Mouse (Mus musculus) embryonic facial prominence, embryonic 15.5 days (tissue): ENCODE data around the gene Gpatch1. TPM values are rescaled to one million over a fixed set of nuclear protein-coding genes. Genes with fewer than 3 reads are reported as not detected.

Source experiments
- ATAC-seq: fragments of 200-750 bp; cut with Nextera tagmentation; 2 replicates; pipeline ENCODE4 v1.8.0; 2017; ENCODE audit warnings: low read depth, moderate TSS enrichment; ENCODE audit not compliant: insufficient number of reproducible peaks, low FRiP score, low TSS enrichment
- H3K27ac ChIP-seq: fragments of 300-500 bp; sonication (generic); replicated peaks from 2 replicates; pipeline ENCODE4 v1.5.1; 2015; ENCODE audit warnings: mild to moderate bottlenecking, inconsistent platforms
- H3K27me3 ChIP-seq: fragments of 300-500 bp; sonication (generic); 2 replicates; pipeline ENCODE4 v1.6.1; 2015; ENCODE audit warnings: inconsistent platforms
- H3K36me3 ChIP-seq: fragments of 300-500 bp; sonication (generic); 2 replicates; pipeline ENCODE4 v1.6.1; 2015; ENCODE audit warnings: mild to moderate bottlenecking, inconsistent platforms
- H3K4me1 ChIP-seq: fragments of 300-500 bp; sonication (generic); 2 replicates; pipeline ENCODE4 v1.6.1; 2015; ENCODE audit warnings: inconsistent platforms
- H3K4me2 ChIP-seq: fragments of 300-500 bp; sonication (generic); replicated peaks from 2 replicates; pipeline ENCODE4 v1.6.1; 2015; ENCODE audit warnings: mild to moderate bottlenecking, inconsistent platforms
- H3K4me3 ChIP-seq: fragments of 300-500 bp; sonication (generic); replicated peaks from 2 replicates; pipeline ENCODE4 v1.5.1; 2015; ENCODE audit warnings: mild to moderate bottlenecking, inconsistent platforms
- H3K9ac ChIP-seq: fragments of 300-500 bp; sonication (generic); 2 replicates; pipeline ENCODE4 v1.6.1; 2015; ENCODE audit warnings: inconsistent platforms
- H3K9me3 ChIP-seq: fragments of 300-500 bp; sonication (generic); replicated peaks from 2 replicates; pipeline ENCODE4 v1.6.1; 2016; ENCODE audit warnings: inconsistent platforms
- WGBS: fragments of 180-500 bp; shearing (Covaris S2); methylation state at CpG from one replicate; pipeline ENCODE4 v1.1.7; 2015; 5-methylcytosine and 5-hydroxymethylcytosine counted together
- polyA plus RNA-seq: library from polyadenylated mRNA; unstranded; fragments of >200 nt; fragmentation: Nextera tagmentation; extraction: Ambion mirVana; gene quantifications from 2 replicates; pipeline ENCODE4 v1.2.1, GENCODE M21; 2015

The Gpatch1 gene
- polyA plus RNA-seq, 1 experiment from 2014 or later: 17.2 TPM

DNA sequence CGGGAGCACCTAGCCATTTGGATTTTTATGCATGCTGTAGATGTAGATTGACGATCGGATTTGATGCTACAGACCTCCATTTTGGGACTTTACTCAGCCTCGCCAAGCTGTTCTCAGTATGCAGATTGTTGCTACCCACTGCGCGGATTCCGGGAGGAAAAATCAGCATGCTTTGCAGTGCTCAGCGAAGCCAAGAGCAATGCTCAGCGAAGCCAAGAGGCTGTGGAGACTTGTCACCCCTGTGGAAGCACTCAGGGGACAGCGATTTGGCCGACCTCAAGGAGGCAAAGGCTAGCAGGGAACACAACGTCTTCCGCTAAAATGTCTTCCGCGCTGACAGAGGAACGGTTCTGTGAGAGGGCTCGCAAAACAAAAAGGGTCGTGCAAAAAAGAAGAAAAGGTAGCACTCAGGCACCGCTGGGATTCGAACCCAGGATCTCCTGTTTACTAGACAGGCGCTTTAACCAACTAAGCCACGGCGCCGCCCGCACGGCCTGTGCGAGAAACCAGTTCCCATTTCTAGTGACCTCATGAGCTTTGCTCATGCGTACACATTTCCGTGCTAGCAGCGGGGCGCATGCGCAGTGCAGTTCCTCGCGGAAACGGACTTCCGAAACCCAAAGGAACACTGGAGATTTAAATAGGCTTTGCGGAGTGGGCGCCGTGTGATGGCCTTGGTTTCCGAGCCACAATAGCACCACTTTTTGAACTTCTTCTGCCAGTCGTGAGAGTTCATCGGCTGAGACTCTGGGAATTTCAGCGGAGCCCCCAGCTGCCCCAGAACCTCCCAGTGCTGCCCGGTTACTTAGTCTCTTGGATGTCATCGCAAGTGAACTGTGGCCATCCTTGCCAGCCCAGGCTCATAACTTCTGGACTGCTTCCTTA, 83.6 kb downstream of the Gpatch1 start:
- H3K4me2 ChIP-seq: peak overlapping the region; percentile 56
- H3K36me3 ChIP-seq: no peaks in the 10 kb centered on the region
- peak overlapping the region; percentile 97 for H3K27ac ChIP-seq
- no peaks in the 10 kb centered on the region for H3K27me3 ChIP-seq
- 0 out of 2 replicates have a peak, but pooled peaks cover 8% of the 10 kb centered on the region for H3K9me3 ChIP-seq
- under 1% methylated on average over 45 of the region's 45 CpGs for WGBS
- peaks cover 8% of the 10 kb centered on the region for H3K4me1 ChIP-seq
- peak overlapping the region; percentile 55 for H3K9ac ChIP-seq
- ATAC-seq: peak; percentile 95
- peak overlapping the region; percentile 65 for H3K4me3 ChIP-seq

DNA sequence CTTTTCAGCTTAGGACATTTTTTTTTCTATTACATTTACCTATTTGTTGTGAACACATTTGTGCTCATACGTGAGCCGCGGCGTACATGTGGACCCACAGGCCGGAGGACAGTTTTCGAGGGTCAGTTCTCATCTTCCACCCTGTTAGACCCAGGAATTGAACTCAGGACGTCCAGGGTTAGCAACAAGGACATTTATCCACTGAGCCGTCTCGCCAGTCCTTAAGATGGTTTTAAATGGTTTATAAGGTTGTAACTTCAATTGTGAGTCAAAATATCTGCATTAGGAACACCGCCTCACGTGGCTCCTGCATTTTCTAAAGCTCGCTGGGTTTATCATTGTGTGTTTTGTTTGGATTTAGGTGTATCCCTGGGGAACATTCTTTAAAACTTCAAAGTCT, 84.4 kb downstream of the Gpatch1 start:
- peak overlapping the region; percentile 53 for H3K4me2 ChIP-seq
- 0 out of 2 replicates have a peak, but pooled peaks cover 8% of the 10 kb centered on the region for H3K9me3 ChIP-seq
- peak overlapping the region; percentile 97 for H3K27ac ChIP-seq
- peak overlapping the region; percentile 26; the same call in 1 of the 2 replicates for H3K9ac ChIP-seq
- no peak for ATAC-seq
- H3K4me3 ChIP-seq: peak overlapping the region; percentile 65
- no peaks in the 10 kb centered on the region for H3K36me3 ChIP-seq
- no peaks in the 10 kb centered on the region for H3K27me3 ChIP-seq
- 43% methylated on average over 12 of the region's 12 CpGs for WGBS
- peaks cover 8% of the 10 kb centered on the region for H3K4me1 ChIP-seq

DNA sequence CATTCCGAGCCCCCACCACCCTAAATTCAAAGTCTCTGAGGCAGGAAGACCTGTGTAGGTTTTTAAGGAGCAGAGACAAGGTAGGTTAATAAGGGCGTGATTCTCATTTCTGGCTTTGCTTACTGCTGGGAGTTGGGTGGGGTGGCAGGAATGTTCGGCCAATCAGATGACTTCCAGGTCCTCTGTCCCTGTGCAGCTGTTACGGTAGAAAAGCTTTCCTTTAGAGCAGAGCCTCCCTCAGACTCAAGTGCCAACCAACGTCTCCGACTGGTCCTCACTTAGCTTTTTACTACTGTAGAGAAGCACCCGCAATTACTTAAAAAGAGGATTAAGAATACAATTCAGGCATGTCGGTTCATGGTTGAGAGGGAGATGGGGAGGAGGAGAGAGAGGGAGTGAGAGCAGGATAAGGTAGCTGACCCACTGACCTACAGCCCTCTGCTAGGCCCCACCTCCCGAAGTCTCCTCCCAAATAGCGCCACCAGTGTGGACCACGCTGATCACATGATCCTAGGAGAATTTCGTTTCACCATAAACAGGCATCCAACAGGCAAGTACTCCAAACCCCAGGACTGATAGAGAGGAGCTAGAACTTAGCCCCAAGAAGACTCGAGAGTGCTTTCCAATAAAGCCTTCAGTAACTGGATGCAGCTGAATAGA, 85.3 kb downstream of the Gpatch1 start:
- 0 out of 2 replicates have a peak, but pooled peaks cover 8% of the 10 kb centered on the region for H3K9me3 ChIP-seq
- no peaks in the 10 kb centered on the region for H3K27me3 ChIP-seq
- no peak for ATAC-seq
- 33% methylated on average over 13 of the region's 13 CpGs for WGBS
- H3K27ac ChIP-seq: no peak overlapping the region
- H3K36me3 ChIP-seq: no peaks in the 10 kb centered on the region
- peaks cover 8% of the 10 kb centered on the region for H3K4me1 ChIP-seq
- no peak overlapping the region for H3K4me2 ChIP-seq
- no peak overlapping the region for H3K9ac ChIP-seq
- H3K4me3 ChIP-seq: no peak overlapping the region

DNA sequence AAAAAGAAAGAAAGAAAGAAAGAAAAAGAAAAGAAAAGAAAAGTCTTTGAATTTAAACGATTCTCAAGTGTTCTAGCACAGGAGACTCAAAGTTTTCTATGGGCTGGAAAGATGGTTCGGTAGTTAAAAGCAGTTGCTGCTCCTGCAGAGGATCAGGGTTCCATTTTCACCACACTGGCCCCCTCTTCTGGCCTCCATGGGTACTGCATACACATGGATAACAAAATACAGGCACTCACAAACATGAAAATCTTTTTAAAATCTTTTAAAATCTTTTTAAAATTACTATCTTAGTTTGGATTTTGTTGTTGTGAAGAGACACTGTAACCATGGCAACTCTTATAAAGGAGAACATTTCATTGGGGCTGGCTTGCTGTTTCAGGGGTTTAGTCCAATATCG, 87.9 kb downstream of the Gpatch1 start:
- Histone ChIP-seq H3K9ac (no peak overlapping the region), H3K27me3 (no peaks in the 10 kb centered on the region), H3K4me3 (no peak overlapping the region), H3K27ac (no peak overlapping the region), H3K36me3 (no peaks in the 10 kb centered on the region), H3K9me3 (0 out of 2 replicates have a peak, but pooled peaks cover 8% of the 10 kb centered on the region), H3K4me2 (no peak overlapping the region), H3K4me1 (peaks cover 4% of the 10 kb centered on the region)
- 64% methylated on average over 3 of the region's 3 CpGs for WGBS
- no peak for ATAC-seq

Other genes with a start within 250 kb of the Gpatch1 start
- gene Cebpa, start 199.1 kb downstream of the Gpatch1 start, polyA plus RNA-seq: 16.6 and 18.7 TPM in 2 replicates
- gene Slc7a10, start 132.1 kb downstream of the Gpatch1 start, polyA plus RNA-seq: 12.5 and 16.9 TPM in 2 replicates
- 11.2 and 11.8 TPM in 2 replicates for gene Lrp3, start 102.9 kb downstream of the Gpatch1 start, polyA plus RNA-seq
- gene Rhpn2, start 15.7 kb upstream of the Gpatch1 start, polyA plus RNA-seq: 4.6 and 5.2 TPM in 2 replicates
- gene Faap24, start 78.4 kb upstream of the Gpatch1 start, polyA plus RNA-seq: 15.6 and 17.1 TPM in 2 replicates
- 38.2 and 44.9 TPM in 2 replicates for gene Cep89, start 78.6 kb upstream of the Gpatch1 start, polyA plus RNA-seq
- gene Slc7a9, start 130.4 kb upstream of the Gpatch1 start, polyA plus RNA-seq: 0.16 and 0.17 TPM in 2 replicates
- 0.39 TPM in 1 of 2 replicates, not detected in the other for gene Tdrd12, start 219.3 kb upstream of the Gpatch1 start, polyA plus RNA-seq
- gene Nudt19, start 237.9 kb upstream of the Gpatch1 start, polyA plus RNA-seq: 49.5 and 50.0 TPM in 2 replicates